Mouse (Mus musculus): ENCODE results near the gene Gm20737.
"Not testable (repeated sequence)": the region's sequence is repeated elsewhere in the genome, so short reads cannot be mapped to it uniquely, and the experiment has no call there.

Gm20737 gene

DNA sequence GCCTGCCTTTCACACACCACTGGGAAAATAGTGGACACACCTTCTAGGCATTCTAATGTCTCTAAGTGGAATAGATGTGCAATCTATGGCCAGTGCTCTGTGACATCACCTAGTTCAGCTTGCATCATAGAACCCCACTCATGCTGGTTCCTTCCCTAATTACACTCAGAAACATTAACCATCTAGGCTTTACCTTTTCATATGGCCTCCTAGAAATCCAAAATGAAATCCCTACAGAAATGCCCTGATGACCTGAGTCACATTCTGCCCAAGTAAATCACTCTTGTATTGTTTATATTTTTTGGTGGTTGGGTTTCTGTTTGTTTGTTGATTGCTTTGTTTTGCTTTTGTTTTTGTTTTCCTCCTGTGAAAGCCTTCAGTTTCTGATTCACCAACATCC is at the start of gene Gm20737:
Gene Gm20737, minus strand, starts transcription at position 101 of the 400 bp plus-strand sequence.
- DNase-seq (ENCODE audit: low read depth, low spot score): not testable (repeated sequence)

DNA sequence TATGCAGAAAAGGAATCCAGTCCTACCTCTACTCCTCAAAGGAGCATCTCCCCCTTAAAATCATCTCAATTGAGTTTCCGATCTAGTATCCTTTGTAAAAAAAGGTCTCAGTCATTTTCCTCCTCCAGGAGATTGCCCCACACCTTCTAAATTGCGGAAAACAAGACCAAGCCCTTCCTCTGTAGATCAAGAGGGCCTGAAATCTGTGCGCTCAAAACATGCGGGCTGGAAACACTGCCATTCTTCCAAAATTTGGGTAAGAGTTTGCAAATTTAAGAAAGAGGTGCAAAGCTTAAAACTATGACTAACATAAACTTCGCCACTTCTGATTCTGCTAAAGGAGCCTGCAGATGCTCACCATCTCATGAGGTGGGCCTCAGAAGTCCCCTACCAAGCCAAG is 17.3 kb upstream of the Gm20737 start, which contains the start of gene Gm21775:
Gene Gm21775, plus strand, starts transcription at position 301 of the 400 bp plus-strand sequence.
- DNase-seq (ENCODE audit: low read depth, low spot score): not testable (repeated sequence)

All from c-Kit-negative CD71-positive TER-119-positive erythroid progenitor cells, embryonic 14.5 days (primary cell).